Mouse (Mus musculus): ENCODE measurements around the gene Olfm2. TPM values are rescaled to one million over a fixed set of nuclear protein-coding genes. Genes with fewer than 3 reads are reported as not detected.

Olfm2 gene
- total RNA-seq, 2 experiments from 2014 or later, result 0.31 TPM; not detected in 1

- no peak for DNase-seq
Measured at GRCm38 (mm10) chr9:20745129-20745966, 801 bp downstream of the Olfm2 start.

GRCm38 (mm10) chr9:20743946-20744738 lies 2.0 kb downstream of the Olfm2 start:
- no peak for DNase-seq

GRCm38 (mm10) chr9:20740407-20740806 lies 5.7 kb downstream of the Olfm2 start:
- peak; percentile 82 to 92 for DNase-seq

- DNase-seq, result no peak
Measured at GRCm38 (mm10) chr9:20738251-20738999, 7.7 kb downstream of the Olfm2 start.

GRCm38 (mm10) chr9:20737227-20737626 lies 8.9 kb downstream of the Olfm2 start:
- no peak for DNase-seq

GRCm38 (mm10) chr9:20734692-20735091 lies 11.5 kb downstream of the Olfm2 start:
- no peak for DNase-seq

- no peak for DNase-seq
Measured at GRCm38 (mm10) chr9:20731797-20732196, 14.4 kb downstream of the Olfm2 start.

- no peak for DNase-seq
Measured at GRCm38 (mm10) chr9:20729451-20729850, 16.7 kb downstream of the Olfm2 start.

GRCm38 (mm10) chr9:20727601-20728113 lies 18.5 kb downstream of the Olfm2 start:
- DNase-seq, result peak; percentile 31 to 50

- DNase-seq, result peak in 1 of 2 experiments; percentile 24
Measured at GRCm38 (mm10) chr9:20726859-20727600, 19.1 kb downstream of the Olfm2 start.

- DNase-seq, result no peak
Measured at GRCm38 (mm10) chr9:20726134-20726858, 19.9 kb downstream of the Olfm2 start.

- DNase-seq, result no peak
Measured at GRCm38 (mm10) chr9:20721582-20721981, 24.6 kb downstream of the Olfm2 start.

- no peak for DNase-seq
Measured at GRCm38 (mm10) chr9:20715332-20715731, 30.8 kb downstream of the Olfm2 start.

GRCm38 (mm10) chr9:20713478-20713987 lies 32.6 kb downstream of the Olfm2 start:
- no peak for DNase-seq

GRCm38 (mm10) chr9:20712934-20713477 lies 33.1 kb downstream of the Olfm2 start:
- DNase-seq, result no peak

GRCm38 (mm10) chr9:20710471-20710870 lies 35.7 kb downstream of the Olfm2 start:
- no peak for DNase-seq

GRCm38 (mm10) chr9:20705981-20706380 lies 40.2 kb downstream of the Olfm2 start:
- no peak for DNase-seq

- DNase-seq, result no peak
Measured at GRCm38 (mm10) chr9:20705420-20705819, 40.7 kb downstream of the Olfm2 start.

GRCm38 (mm10) chr9:20703832-20704380 lies 42.2 kb downstream of the Olfm2 start:
- DNase-seq, result peak; percentile 9 to 34

GRCm38 (mm10) chr9:20697466-20697865 lies 48.7 kb downstream of the Olfm2 start:
- no peak for DNase-seq
